Mouse (Mus musculus) midbrain, embryonic 12.5 days (tissue): ENCODE measurements around the gene Znhit3. TPM values are rescaled to one million over a fixed set of nuclear protein-coding genes. Genes with fewer than 3 reads are reported as not detected.
A peak's percentile ranks its signal among the peaks of the same experiment; 100 is the strongest.

Experiments
- ATAC-seq: fragments of 200-750 bp; cut with Nextera tagmentation; 2 replicates; pipeline ENCODE4 v1.8.0; 2017; ENCODE audit warnings: low read depth, moderate TSS enrichment, moderate library complexity; ENCODE audit not compliant: low FRiP score
- H3K27ac ChIP-seq: fragments of 300-500 bp; sonication (generic); replicated peaks from 2 replicates; pipeline ENCODE4 v1.5.1; 2016; ENCODE audit warnings: mild to moderate bottlenecking
- H3K27me3 ChIP-seq: fragments of 300-500 bp; sonication (generic); 2 replicates; pipeline ENCODE4 v1.6.1; 2016; ENCODE audit warnings: mild to moderate bottlenecking
- H3K36me3 ChIP-seq: fragments of 300-500 bp; sonication (generic); 2 replicates; pipeline ENCODE4 v1.6.1; 2016
- H3K4me1 ChIP-seq: fragments of 300-500 bp; sonication (generic); 2 replicates; pipeline ENCODE4 v1.6.1; 2016
- H3K4me2 ChIP-seq: fragments of 300-500 bp; sonication (generic); replicated peaks from 2 replicates; pipeline ENCODE4 v1.6.1; 2016; ENCODE audit warnings: mild to moderate bottlenecking, moderate library complexity
- H3K4me3 ChIP-seq: fragments of 300-500 bp; sonication (generic); 2 replicates; pipeline ENCODE4 v1.5.1; 2016; ENCODE audit warnings: mild to moderate bottlenecking
- H3K9ac ChIP-seq: fragments of 300-500 bp; sonication (generic); replicated peaks from 2 replicates; pipeline ENCODE4 v1.6.1; 2016; ENCODE audit warnings: mild to moderate bottlenecking, moderate library complexity
- H3K9me3 ChIP-seq: fragments of 300-500 bp; sonication (generic); 2 replicates; pipeline ENCODE4 v1.6.1; 2016; ENCODE audit warnings: mild to moderate bottlenecking
- WGBS: fragments of 180-500 bp; shearing (Covaris S2); methylation state at CpG from one replicate; pipeline ENCODE4 v1.1.7; 2016; 5-methylcytosine and 5-hydroxymethylcytosine counted together
- microRNA-seq: library from miRNA; unstranded; fragments of <30 nt; microRNA quantifications from one replicate; pipeline ENCODE4, GENCODE M21; 2017
- polyA plus RNA-seq: library from polyadenylated mRNA; unstranded; fragments of >200 nt; fragmentation: Nextera tagmentation; extraction: Ambion mirVana; gene quantifications from 2 replicates; pipeline ENCODE4 v1.2.1, GENCODE M21; 2016

The Znhit3 gene
- polyA plus RNA-seq, 1 experiment from 2014 or later = 62.4 TPM

GRCm38 (mm10) chr11:84871548-84872069, 44.6 kb downstream of the Znhit3 start:
- H3K9ac ChIP-seq = peak overlapping the region; percentile 91; the same call in 1 of the 2 replicates
- no peaks in the 10 kb centered on the region for H3K27me3 ChIP-seq
- H3K4me3 ChIP-seq = peak overlapping the region; percentile 85
- H3K27ac ChIP-seq = peak overlapping the region; percentile 96
- ATAC-seq = no peak
- no peaks in the 10 kb centered on the region for H3K36me3 ChIP-seq
- no peaks in the 10 kb centered on the region for H3K9me3 ChIP-seq
- H3K4me2 ChIP-seq = peak overlapping the region; percentile 80
- peaks cover 15% of the 10 kb centered on the region for H3K4me1 ChIP-seq
- WGBS = 79% methylated on average over 4 of the region's 4 CpGs

GRCm38 (mm10) chr11:84871046-84871445, 45.1 kb downstream of the Znhit3 start:
- Histone ChIP-seq H3K9me3 (no peaks in the 10 kb centered on the region), H3K4me1 (peaks cover 15% of the 10 kb centered on the region), H3K9ac (peak overlapping the region; percentile 91), H3K27ac (peak overlapping the region; percentile 96), H3K36me3 (no peaks in the 10 kb centered on the region), H3K4me2 (peak overlapping the region; percentile 80), H3K27me3 (no peaks in the 10 kb centered on the region), H3K4me3 (peak overlapping the region; percentile 85)
- WGBS = under 1% methylated on average over 10 of the region's 10 CpGs
- peak; percentile 39 for ATAC-seq

GRCm38 (mm10) chr11:84870337-84871043, 45.7 kb downstream of the Znhit3 start, which contains the start of gene Ggnbp2:
Ggnbp2 (minus strand) TSS chr11:84870817.
- H3K27ac ChIP-seq = peak within 1 kb of the TSS; percentile 96
- peak within 1 kb of the TSS; percentile 85 for H3K4me3 ChIP-seq
- WGBS = under 1% methylated on average over 51 of the region's 62 CpGs
- peak within 1 kb of the TSS; percentile 91 for H3K9ac ChIP-seq
- H3K27me3 ChIP-seq = no peaks in the 10 kb centered on the region
- H3K4me1 ChIP-seq = peaks cover 15% of the 10 kb centered on the region
- H3K36me3 ChIP-seq = no peaks in the 10 kb centered on the region
- no peaks in the 10 kb centered on the region for H3K9me3 ChIP-seq
- peak within 1 kb of the TSS; percentile 80 for H3K4me2 ChIP-seq
- peak; percentile 90 for ATAC-seq

- Histone ChIP-seq H3K27me3 (no peaks in the 10 kb centered on the region), H3K4me1 (peaks cover 15% of the 10 kb centered on the region), H3K27ac (peak overlapping the region; percentile 96), H3K9ac (peak overlapping the region; percentile 91), H3K4me3 (peak overlapping the region; percentile 85), H3K36me3 (no peaks in the 10 kb centered on the region), H3K4me2 (peak overlapping the region; percentile 80), H3K9me3 (no peaks in the 10 kb centered on the region)
- ATAC-seq = peak; percentile 84
- WGBS = under 1% methylated on average over 51 of the region's 61 CpGs
Observed at GRCm38 (mm10) chr11:84869537-84870232, 46.5 kb downstream of the Znhit3 start.

GRCm38 (mm10) chr11:84868786-84869259, 47.3 kb downstream of the Znhit3 start:
- Histone ChIP-seq H3K27ac (0 out of 2 replicates have a peak overlapping the region, but pooled peaks have one; percentile 96), H3K9me3 (no peaks in the 10 kb centered on the region), H3K27me3 (no peaks in the 10 kb centered on the region), H3K4me1 (peaks cover 15% of the 10 kb centered on the region), H3K4me2 (peak overlapping the region; percentile 80), H3K36me3 (0 out of 2 replicates have a peak, but pooled peaks cover 5% of the 10 kb centered on the region), H3K4me3 (peak overlapping the region; percentile 85), H3K9ac (peak overlapping the region; percentile 91)
- WGBS = 21% methylated on average over 7 of the region's 7 CpGs
- ATAC-seq = no peak

GRCm38 (mm10) chr11:84867586-84867985, 48.6 kb downstream of the Znhit3 start:
- 87% methylated on average over 2 of the region's 2 CpGs for WGBS
- Histone ChIP-seq H3K4me2 (peak overlapping the region; percentile 11; the same call in 1 of the 2 replicates), H3K9ac (no peak overlapping the region), H3K4me3 (no peak overlapping the region), H3K9me3 (no peaks in the 10 kb centered on the region), H3K27ac (no peak overlapping the region), H3K27me3 (no peaks in the 10 kb centered on the region), H3K4me1 (peaks cover 15% of the 10 kb centered on the region), H3K36me3 (0 out of 2 replicates have a peak, but pooled peaks cover 5% of the 10 kb centered on the region)
- ATAC-seq = no peak

- Histone ChIP-seq H3K9me3 (no peaks in the 10 kb centered on the region), H3K4me1 (peaks cover 13% of the 10 kb centered on the region), H3K27me3 (no peaks in the 10 kb centered on the region), H3K4me2 (no peak overlapping the region), H3K27ac (no peak overlapping the region), H3K36me3 (peaks cover 10% of the 10 kb centered on the region), H3K9ac (no peak overlapping the region), H3K4me3 (no peak overlapping the region)
- ATAC-seq = no peak
- WGBS = 80% methylated on average over 2 of the region's 2 CpGs
Observed at GRCm38 (mm10) chr11:84865268-84865667, 50.9 kb downstream of the Znhit3 start.

Small RNA genes lying within 50 kb of the gene (microRNA-seq; reads per million reads assigned to microRNA genes)
- gene Gm23564 = not detected

Other genes with a start within 250 kb of the Znhit3 start
- gene Mrm1, start 96.9 kb downstream of the Znhit3 start, polyA plus RNA-seq = 11.0 and 11.7 TPM in 2 replicates
- 6.8 and 7.6 TPM in 2 replicates for gene Dhrs11, start 87.4 kb downstream of the Znhit3 start, polyA plus RNA-seq
- 69.2 and 79.1 TPM in 2 replicates for gene Ggnbp2, start 45.5 kb downstream of the Znhit3 start, polyA plus RNA-seq
- gene Myo19, start 36.2 kb downstream of the Znhit3 start, polyA plus RNA-seq = 8.5 and 9.9 TPM in 2 replicates
- 2.6 and 2.8 TPM in 2 replicates for gene Pigw, start 36.1 kb downstream of the Znhit3 start, polyA plus RNA-seq
- gene Car4, start 41.4 kb upstream of the Znhit3 start, polyA plus RNA-seq = 4.5 and 4.7 TPM in 2 replicates
- gene Usp32, start 223.8 kb upstream of the Znhit3 start, polyA plus RNA-seq = 9.6 and 11.9 TPM in 2 replicates